Mouse (Mus musculus) forebrain, embryonic 15.5 days (tissue): ENCODE results near the gene Coq8a. TPM values are rescaled to one million over a fixed set of nuclear protein-coding genes. Genes with fewer than 3 reads are reported as not detected.

ENCODE experiments used
- ATAC-seq: fragments of 200-750 bp; cut with Nextera tagmentation; replicated peaks from 2 replicates; pipeline ENCODE4 v1.8.0; 2017; ENCODE audit warnings: mild to moderate bottlenecking, moderate TSS enrichment, moderate library complexity
- H3K27ac ChIP-seq: fragments of 300-500 bp; sonication (generic); replicated peaks from 2 replicates; pipeline ENCODE4 v1.5.1; 2015; ENCODE audit warnings: mild to moderate bottlenecking, inconsistent platforms
- H3K27me3 ChIP-seq: fragments of 300-500 bp; sonication (generic); 2 replicates; pipeline ENCODE4 v1.6.1; 2015; ENCODE audit warnings: inconsistent platforms
- H3K36me3 ChIP-seq: fragments of 300-500 bp; sonication (generic); 2 replicates; pipeline ENCODE4 v1.6.1; 2015; ENCODE audit warnings: mild to moderate bottlenecking, inconsistent platforms
- H3K4me1 ChIP-seq: fragments of 300-500 bp; sonication (generic); 2 replicates; pipeline ENCODE4 v1.6.1; 2015; ENCODE audit warnings: inconsistent platforms
- H3K4me2 ChIP-seq: fragments of 300-500 bp; sonication (generic); replicated peaks from 2 replicates; pipeline ENCODE4 v1.6.1; 2015; ENCODE audit warnings: mild to moderate bottlenecking, inconsistent platforms
- H3K4me3 ChIP-seq: fragments of 300-500 bp; sonication (generic); 2 replicates; pipeline ENCODE4 v1.5.1; 2015; ENCODE audit warnings: mild to moderate bottlenecking, inconsistent platforms
- H3K9ac ChIP-seq: fragments of 300-500 bp; sonication (generic); replicated peaks from 2 replicates; pipeline ENCODE4 v1.6.1; 2015; ENCODE audit warnings: mild to moderate bottlenecking, inconsistent platforms
- H3K9me3 ChIP-seq: fragments of 300-500 bp; sonication (generic); 2 replicates; pipeline ENCODE4 v1.6.1; 2016; ENCODE audit warnings: inconsistent platforms
- WGBS: fragments of 180-500 bp; shearing (Covaris S2); methylation state at CpG from one replicate; pipeline ENCODE4 v1.1.7; 2015; ENCODE audit warnings: mixed read lengths; 5-methylcytosine and 5-hydroxymethylcytosine counted together
- polyA plus RNA-seq: library from polyadenylated mRNA; unstranded; fragments of >200 nt; fragmentation: Nextera tagmentation; extraction: Ambion mirVana; gene quantifications from 2 replicates; pipeline ENCODE4 v1.2.1, GENCODE M21; 2015

Coq8a gene
- polyA plus RNA-seq, 1 experiment from 2014 or later = 4.6 TPM

GRCm38 (mm10) chr1:180195703-180196381 is 3.6 kb downstream of the Coq8a start:
- ATAC-seq = peak; percentile 100
- under 1% methylated on average over 57 of the region's 57 CpGs for WGBS

GRCm38 (mm10) chr1:180194781-180195471 is 4.5 kb downstream of the Coq8a start:
- ATAC-seq = 0 out of 2 replicates have a peak, but pooled peaks have one; percentile 14
- no peaks in the 10 kb centered on the region for H3K36me3 ChIP-seq
- WGBS = 35% methylated on average over 9 of the region's 9 CpGs
- H3K27ac ChIP-seq = no peak overlapping the region
- H3K9me3 ChIP-seq = no peaks in the 10 kb centered on the region
- peak overlapping the region; percentile 56 for H3K4me3 ChIP-seq
- H3K27me3 ChIP-seq = 0 out of 2 replicates have a peak, but pooled peaks cover 6% of the 10 kb centered on the region
- peak overlapping the region; percentile 42 for H3K9ac ChIP-seq
- peaks cover 14% of the 10 kb centered on the region for H3K4me1 ChIP-seq
- peak overlapping the region; percentile 71 for H3K4me2 ChIP-seq

More at GRCm38 (mm10) chr1:180195703-180196381, 3.6 kb downstream of the Coq8a start:
- Histone ChIP-seq H3K36me3 (no peaks in the 10 kb centered on the region), H3K4me1 (peaks cover 14% of the 10 kb centered on the region), H3K9ac (peak overlapping the region; percentile 42), H3K9me3 (no peaks in the 10 kb centered on the region), H3K4me3 (peak overlapping the region; percentile 56), H3K27ac (no peak overlapping the region), H3K27me3 (0 out of 2 replicates have a peak, but pooled peaks cover 6% of the 10 kb centered on the region), H3K4me2 (peak overlapping the region; percentile 71)

- H3K4me1 ChIP-seq = peaks cover 14% of the 10 kb centered on the region
- no peak overlapping the region for H3K4me3 ChIP-seq
- WGBS = 89% methylated on average over 9 of the region's 9 CpGs
- H3K27me3 ChIP-seq = 0 out of 2 replicates have a peak, but pooled peaks cover 6% of the 10 kb centered on the region
- no peaks in the 10 kb centered on the region for H3K9me3 ChIP-seq
- no peaks in the 10 kb centered on the region for H3K36me3 ChIP-seq
- no peak overlapping the region for H3K9ac ChIP-seq
- no peak overlapping the region for H3K4me2 ChIP-seq
- no peak overlapping the region for H3K27ac ChIP-seq
- ATAC-seq = no peak
Observed at GRCm38 (mm10) chr1:180194048-180194447, 5.4 kb downstream of the Coq8a start.

- 73% methylated on average over 8 of the region's 8 CpGs for WGBS
- ATAC-seq = no peak
- Histone ChIP-seq H3K36me3 (no peaks in the 10 kb centered on the region), H3K27ac (no peak overlapping the region), H3K9me3 (no peaks in the 10 kb centered on the region), H3K9ac (no peak overlapping the region), H3K4me2 (no peak overlapping the region), H3K4me1 (peaks cover 14% of the 10 kb centered on the region), H3K27me3 (0 out of 2 replicates have a peak, but pooled peaks cover 6% of the 10 kb centered on the region), H3K4me3 (no peak overlapping the region)
Observed at GRCm38 (mm10) chr1:180193391-180193935, 5.9 kb downstream of the Coq8a start.

- Histone ChIP-seq H3K27me3 (0 out of 2 replicates have a peak, but pooled peaks cover 6% of the 10 kb centered on the region), H3K4me1 (peaks cover 14% of the 10 kb centered on the region), H3K36me3 (no peaks in the 10 kb centered on the region), H3K4me2 (no peak overlapping the region), H3K4me3 (no peak overlapping the region), H3K9ac (no peak overlapping the region), H3K9me3 (no peaks in the 10 kb centered on the region), H3K27ac (no peak overlapping the region)
- no peak for ATAC-seq
- WGBS = 55% methylated on average over 4 of the region's 4 CpGs
Observed at GRCm38 (mm10) chr1:180192866-180193265, 6.5 kb downstream of the Coq8a start.

GRCm38 (mm10) chr1:180191651-180192220 is 7.7 kb downstream of the Coq8a start:
- H3K4me1 ChIP-seq = peaks cover 14% of the 10 kb centered on the region
- no peak overlapping the region for H3K27ac ChIP-seq
- H3K36me3 ChIP-seq = no peaks in the 10 kb centered on the region
- H3K9ac ChIP-seq = no peak overlapping the region
- no peak for ATAC-seq
- H3K4me3 ChIP-seq = no peak overlapping the region
- no peak overlapping the region for H3K4me2 ChIP-seq
- 0 out of 2 replicates have a peak, but pooled peaks cover 6% of the 10 kb centered on the region for H3K27me3 ChIP-seq
- H3K9me3 ChIP-seq = no peaks in the 10 kb centered on the region
- WGBS = 72% methylated on average over 7 of the region's 7 CpGs

GRCm38 (mm10) chr1:180191112-180191511 is 8.3 kb downstream of the Coq8a start:
- no peak overlapping the region for H3K9ac ChIP-seq
- 86% methylated on average over 8 of the region's 8 CpGs for WGBS
- no peak overlapping the region for H3K27ac ChIP-seq
- H3K36me3 ChIP-seq = no peaks in the 10 kb centered on the region
- peaks cover 8% of the 10 kb centered on the region for H3K4me1 ChIP-seq
- no peak overlapping the region for H3K4me3 ChIP-seq
- H3K9me3 ChIP-seq = no peaks in the 10 kb centered on the region
- H3K27me3 ChIP-seq = 0 out of 2 replicates have a peak, but pooled peaks cover 6% of the 10 kb centered on the region
- no peak for ATAC-seq
- H3K4me2 ChIP-seq = no peak overlapping the region

- no peak overlapping the region for H3K9ac ChIP-seq
- H3K27me3 ChIP-seq = no peaks in the 10 kb centered on the region
- no peak overlapping the region for H3K27ac ChIP-seq
- H3K4me1 ChIP-seq = no peaks in the 10 kb centered on the region
- no peaks in the 10 kb centered on the region for H3K36me3 ChIP-seq
- H3K9me3 ChIP-seq = no peaks in the 10 kb centered on the region
- H3K4me2 ChIP-seq = no peak overlapping the region
- H3K4me3 ChIP-seq = no peak overlapping the region
- 94% methylated on average over 4 of the region's 4 CpGs for WGBS
- ATAC-seq = no peak
Observed at GRCm38 (mm10) chr1:180188951-180189350, 10.5 kb downstream of the Coq8a start.

- H3K27ac ChIP-seq = no peak overlapping the region
- H3K9me3 ChIP-seq = no peaks in the 10 kb centered on the region
- no peak for ATAC-seq
- no peak overlapping the region for H3K9ac ChIP-seq
- WGBS = 90% methylated on average over 3 of the region's 3 CpGs
- H3K4me3 ChIP-seq = no peak overlapping the region
- no peaks in the 10 kb centered on the region for H3K4me1 ChIP-seq
- H3K27me3 ChIP-seq = no peaks in the 10 kb centered on the region
- no peak overlapping the region for H3K4me2 ChIP-seq
- H3K36me3 ChIP-seq = no peaks in the 10 kb centered on the region
Observed at GRCm38 (mm10) chr1:180186371-180186770, 13.0 kb downstream of the Coq8a start.

- Histone ChIP-seq H3K4me2 (no peak overlapping the region), H3K27ac (no peak overlapping the region), H3K9ac (no peak overlapping the region), H3K4me3 (no peak overlapping the region), H3K36me3 (no peaks in the 10 kb centered on the region), H3K9me3 (no peaks in the 10 kb centered on the region), H3K27me3 (no peaks in the 10 kb centered on the region), H3K4me1 (no peaks in the 10 kb centered on the region)
- ATAC-seq = no peak
- WGBS = 72% methylated on average over 5 of the region's 5 CpGs
Observed at GRCm38 (mm10) chr1:180185877-180186276, 13.5 kb downstream of the Coq8a start.

GRCm38 (mm10) chr1:180184768-180185167 is 14.6 kb downstream of the Coq8a start:
- Histone ChIP-seq H3K9ac (no peak overlapping the region), H3K4me3 (no peak overlapping the region), H3K27ac (no peak overlapping the region), H3K9me3 (no peaks in the 10 kb centered on the region), H3K36me3 (no peaks in the 10 kb centered on the region), H3K4me1 (no peaks in the 10 kb centered on the region), H3K27me3 (no peaks in the 10 kb centered on the region), H3K4me2 (no peak overlapping the region)
- WGBS = 42% methylated on average over 7 of the region's 7 CpGs
- ATAC-seq = no peak
